20 mouse cellular contexts compared by ENCODE assay signal in genomic region chr3:28008369-28008768, GRCm38 (mm10).
DNase-seq lines count a peak whose midpoint lies in the region; ATAC-seq lines count a peak whose summit lies in the region.
"Had no signal": no experiment of that assay in that cellular context is flagged by ENCODE, and none has a peak within 500 bp of the region (broad histone marks: within the 10 kb centered on the region; RNA-seq: fewer than 3 reads in every experiment).

No protein-coding gene starts in this region.

- no peak overlapping the region for H3K4me2 ChIP-seq in lung, embryonic 16.5 days (ENCODE audit: low read depth, low read length)
- H3K4me2 ChIP-seq in stomach, embryonic 14.5 days (replicated peaks; ENCODE audit: low read depth, low read length): no peak overlapping the region

- no peaks in the 10 kb centered on the region for H3K27me3 ChIP-seq in lung, embryonic 16.5 days (ENCODE audit: control insufficient read depth, insufficient read depth, low read depth, low read length)
- H3K27me3 ChIP-seq in embryonic facial prominence, embryonic 10.5 days (replicated peaks; ENCODE audit: low read depth, poor library complexity, severe bottlenecking): no peaks in the 10 kb centered on the region
- H3K27me3 ChIP-seq in stomach, embryonic 14.5 days (ENCODE audit: control insufficient read depth, insufficient read depth, low read length): no peaks in the 10 kb centered on the region
- H3K27me3 ChIP-seq: Patski had no signal

- no peaks in the 10 kb centered on the region for H3K9me3 ChIP-seq in lung, embryonic 16.5 days (ENCODE audit: control insufficient read depth, low read length)
- H3K9me3 ChIP-seq in embryonic facial prominence, embryonic 10.5 days: no peaks in the 10 kb centered on the region
- no peaks in the 10 kb centered on the region for H3K9me3 ChIP-seq in stomach, embryonic 14.5 days (ENCODE audit: control insufficient read depth, low read depth, low read length)
- H3K9me3 ChIP-seq: forebrain, embryonic 10.5 days had no signal

- H3K4me1 ChIP-seq in lung, embryonic 16.5 days (replicated peaks; ENCODE audit: control insufficient read depth, insufficient read depth, low read length): no peaks in the 10 kb centered on the region
- H3K4me1 ChIP-seq in embryonic facial prominence, embryonic 10.5 days: no peaks in the 10 kb centered on the region
- H3K4me1 ChIP-seq in stomach, embryonic 14.5 days (ENCODE audit: control insufficient read depth, insufficient read depth, low read length): no peaks in the 10 kb centered on the region
- H3K4me1 ChIP-seq: forebrain, embryonic 10.5 days had no signal

- H3K4me3 ChIP-seq in lung, embryonic 16.5 days (ENCODE audit: low read length): no peak overlapping the region
- H3K4me3 ChIP-seq in embryonic facial prominence, embryonic 10.5 days: no peak overlapping the region
- H3K4me3 ChIP-seq in stomach, embryonic 14.5 days (ENCODE audit: low read depth, low read length): no peak overlapping the region
- H3K4me3 ChIP-seq: forebrain, embryonic 10.5 days; heart, adult 2 months had no signal

- no peak overlapping the region for H3K27ac ChIP-seq in lung, embryonic 16.5 days (ENCODE audit: low read length)
- 0 out of 2 replicates have a peak overlapping the region, but pooled peaks have one; percentile 6 for H3K27ac ChIP-seq in embryonic facial prominence, embryonic 10.5 days (replicated peaks)
- H3K27ac ChIP-seq in stomach, embryonic 14.5 days (ENCODE audit: low read length): peak overlapping the region; percentile 23; the same call in 1 of the 2 replicates
- H3K27ac ChIP-seq: forebrain, embryonic 10.5 days; heart, adult 2 months had no signal

- WGBS in lung, embryonic 16.5 days: 47% methylated on average over 4 of the region's 4 CpGs
- WGBS in embryonic facial prominence, embryonic 10.5 days: 71% methylated on average over 4 of the region's 4 CpGs
- WGBS in stomach, embryonic 14.5 days: 64% methylated on average over 4 of the region's 4 CpGs

- DNase-seq in lung, postnatal 4 days: no peak
- no peak for DNase-seq in embryonic facial prominence, embryonic 10.5 days (ENCODE audit: low spot score)
- DNase-seq in fibroblast of lung, adult 2 months (ENCODE audit: low read depth): peak; percentile 60
- DNase-seq in cerebellum, adult 9-11 months: no peak
- no peak for DNase-seq in ovary, postnatal 10 days (ENCODE audit: low spot score)
- DNase-seq: adrenal gland, postnatal 36 days; cerebellum, adult 9-10 months; heart, adult 2 months; kidney, adult 9 months; layer of hippocampus, adult 9-11 months; liver; liver, postnatal 0 days; right cerebral cortex, postnatal 14 days; thymus, postnatal 36 days had no signal

- peak; percentile 38 for ATAC-seq in lung, embryonic 16.5 days (ENCODE audit: low read depth)
- 0 out of 2 replicates have a peak, but pooled peaks have one; percentile 28 for ATAC-seq in stomach, embryonic 14.5 days (ENCODE audit: insufficient number of reproducible peaks, insufficient read depth, low FRiP score, low read depth)
- ATAC-seq: activated CD4-positive, CD25-positive, alpha-beta regulatory T cell, adult 4 months; inflammation-experienced regulatory T-cells, adult 6 months; liver, postnatal 0 days; Patski had no signal

- no peaks in the 10 kb centered on the region for H3K36me3 ChIP-seq in lung, embryonic 16.5 days (ENCODE audit: control insufficient read depth, insufficient read depth, low read length)
- H3K36me3 ChIP-seq in embryonic facial prominence, embryonic 10.5 days (replicated peaks): no peaks in the 10 kb centered on the region
- no peaks in the 10 kb centered on the region for H3K36me3 ChIP-seq in stomach, embryonic 14.5 days (ENCODE audit: control insufficient read depth, insufficient read depth, low read length)
- H3K36me3 ChIP-seq: forebrain, embryonic 10.5 days had no signal

- H3K9ac ChIP-seq in lung, embryonic 16.5 days (ENCODE audit: low read length): no peak overlapping the region
- no peak overlapping the region for H3K9ac ChIP-seq in stomach, embryonic 14.5 days (replicated peaks; ENCODE audit: low read depth, low read length)
- H3K9ac ChIP-seq: liver, postnatal 0 days had no signal
